Mouse (Mus musculus) stomach, embryonic 16.5 days (tissue): ENCODE results near the gene Hsd3b7. TPM values are rescaled to one million over a fixed set of nuclear protein-coding genes. Genes with fewer than 3 reads are reported as not detected.

Experiments
- ATAC-seq: fragments of 200-750 bp; cut with Nextera tagmentation; 2 replicates; pipeline ENCODE4 v1.8.0; 2017; ENCODE audit warnings: moderate number of reproducible peaks, moderate TSS enrichment; ENCODE audit not compliant: insufficient read depth, low FRiP score
- H3K27ac ChIP-seq: fragments of 300-500 bp; sonication (generic); 2 replicates; pipeline ENCODE4 v1.5.1; 2014; ENCODE audit warnings: low read length
- H3K27me3 ChIP-seq: fragments of 300-500 bp; sonication (generic); 2 replicates; pipeline ENCODE4 v1.6.1; 2014; ENCODE audit warnings: low read length, control low read depth, mixed read lengths; ENCODE audit not compliant: control insufficient read depth, insufficient read depth
- H3K36me3 ChIP-seq: fragments of 300-500 bp; sonication (generic); 2 replicates; pipeline ENCODE4 v1.6.1; 2014; ENCODE audit warnings: low read length; ENCODE audit not compliant: control insufficient read depth, insufficient read depth
- H3K4me1 ChIP-seq: fragments of 300-500 bp; sonication (generic); 2 replicates; pipeline ENCODE4 v1.6.1; 2014; ENCODE audit warnings: low read length, control low read depth, mixed read lengths; ENCODE audit not compliant: control insufficient read depth, insufficient read depth
- H3K4me2 ChIP-seq: fragments of 300-500 bp; sonication (generic); 2 replicates; pipeline ENCODE4 v1.6.1; 2014; ENCODE audit warnings: low read depth, low read length, mixed read lengths
- H3K4me3 ChIP-seq: fragments of 300-500 bp; sonication (generic); replicated peaks from 2 replicates; pipeline ENCODE4 v1.5.1; 2014; ENCODE audit warnings: mild to moderate bottlenecking, low read length
- H3K9ac ChIP-seq: fragments of 300-500 bp; sonication (generic); 2 replicates; pipeline ENCODE4 v1.6.1; 2014; ENCODE audit warnings: low read length
- H3K9me3 ChIP-seq: fragments of 300-500 bp; sonication (generic); replicated peaks from 2 replicates; pipeline ENCODE4 v1.6.1; 2016; ENCODE audit warnings: low read length, control low read depth; ENCODE audit not compliant: control insufficient read depth
- WGBS: fragments of 180-500 bp; shearing (Covaris S2); extraction: QIAGEN DNeasy Blood & Tissue Kit; methylation state at CpG from one replicate; pipeline ENCODE4 v1.1.7; 2014; 5-methylcytosine and 5-hydroxymethylcytosine counted together
- polyA plus RNA-seq: library from polyadenylated mRNA; unstranded; fragments of >200 nt; fragmentation: Nextera tagmentation; extraction: Ambion mirVana; gene quantifications from 2 replicates; pipeline ENCODE4 v1.2.1, GENCODE M21; 2015

The Hsd3b7 gene
- polyA plus RNA-seq, 1 experiment from 2014 or later: 35.2 TPM

GRCm38 (mm10) chr7:127811240-127811639, 10.8 kb downstream of the Hsd3b7 start:
- Histone ChIP-seq H3K9me3 (no peaks in the 10 kb centered on the region), H3K4me1 (peaks cover 3% of the 10 kb centered on the region; the same call in 1 of the 2 replicates), H3K9ac (no peak overlapping the region), H3K27ac (no peak overlapping the region), H3K4me2 (no peak overlapping the region), H3K27me3 (no peaks in the 10 kb centered on the region), H3K4me3 (no peak overlapping the region), H3K36me3 (no peaks in the 10 kb centered on the region)
- WGBS: 79% methylated on average over 4 of the region's 4 CpGs
- ATAC-seq: no peak

- no peak for ATAC-seq
- Histone ChIP-seq H3K4me2 (no peak overlapping the region), H3K4me3 (no peak overlapping the region), H3K9me3 (no peaks in the 10 kb centered on the region), H3K9ac (no peak overlapping the region), H3K27ac (no peak overlapping the region), H3K36me3 (no peaks in the 10 kb centered on the region), H3K4me1 (peaks cover 3% of the 10 kb centered on the region; the same call in 1 of the 2 replicates), H3K27me3 (no peaks in the 10 kb centered on the region)
- 85% methylated on average over 3 of the region's 3 CpGs for WGBS
Observed at GRCm38 (mm10) chr7:127812292-127812691, 11.9 kb downstream of the Hsd3b7 start.

GRCm38 (mm10) chr7:127813821-127814220, 13.4 kb downstream of the Hsd3b7 start:
- H3K9ac ChIP-seq: no peak overlapping the region
- H3K4me1 ChIP-seq: peaks cover 3% of the 10 kb centered on the region; the same call in 1 of the 2 replicates
- H3K4me2 ChIP-seq: no peak overlapping the region
- no peaks in the 10 kb centered on the region for H3K27me3 ChIP-seq
- H3K4me3 ChIP-seq: no peak overlapping the region
- WGBS: 65% methylated on average over 4 of the region's 4 CpGs
- no peaks in the 10 kb centered on the region for H3K9me3 ChIP-seq
- H3K36me3 ChIP-seq: no peaks in the 10 kb centered on the region
- no peak for ATAC-seq
- no peak overlapping the region for H3K27ac ChIP-seq

- 71% methylated on average over 19 of the region's 19 CpGs for WGBS
- Histone ChIP-seq H3K9ac (no peak overlapping the region), H3K4me2 (no peak overlapping the region), H3K27ac (no peak overlapping the region), H3K36me3 (no peaks in the 10 kb centered on the region), H3K4me3 (no peak overlapping the region), H3K27me3 (no peaks in the 10 kb centered on the region), H3K9me3 (no peaks in the 10 kb centered on the region), H3K4me1 (peaks cover 3% of the 10 kb centered on the region; the same call in 1 of the 2 replicates)
- ATAC-seq: no peak
Observed at GRCm38 (mm10) chr7:127814241-127814921, 14.0 kb downstream of the Hsd3b7 start.

GRCm38 (mm10) chr7:127815116-127815665, 14.8 kb downstream of the Hsd3b7 start:
- Histone ChIP-seq H3K9ac (no peak overlapping the region), H3K27ac (no peak overlapping the region)
- no peak for ATAC-seq

GRCm38 (mm10) chr7:127815954-127816821, 15.8 kb downstream of the Hsd3b7 start:
- H3K27me3 ChIP-seq: no peaks in the 10 kb centered on the region
- H3K9me3 ChIP-seq: no peaks in the 10 kb centered on the region
- peaks cover 3% of the 10 kb centered on the region; the same call in 1 of the 2 replicates for H3K4me1 ChIP-seq
- H3K4me2 ChIP-seq: no peak overlapping the region
- H3K9ac ChIP-seq: no peak overlapping the region
- H3K36me3 ChIP-seq: no peaks in the 10 kb centered on the region
- no peak overlapping the region for H3K27ac ChIP-seq
- 50% methylated on average over 15 of the region's 15 CpGs for WGBS
- no peak overlapping the region for H3K4me3 ChIP-seq
- ATAC-seq: peak; percentile 34; the same call in 1 of the 2 replicates

More at GRCm38 (mm10) chr7:127815116-127815665, 14.8 kb downstream of the Hsd3b7 start:
- 82% methylated on average over 15 of the region's 15 CpGs for WGBS
- no peak overlapping the region for H3K4me2 ChIP-seq
- H3K27me3 ChIP-seq: no peaks in the 10 kb centered on the region
- H3K9me3 ChIP-seq: no peaks in the 10 kb centered on the region
- H3K4me1 ChIP-seq: peaks cover 3% of the 10 kb centered on the region; the same call in 1 of the 2 replicates
- H3K4me3 ChIP-seq: no peak overlapping the region
- H3K36me3 ChIP-seq: no peaks in the 10 kb centered on the region

GRCm38 (mm10) chr7:127817053-127817452, 16.6 kb downstream of the Hsd3b7 start:
- H3K4me1 ChIP-seq: peaks cover 3% of the 10 kb centered on the region; the same call in 1 of the 2 replicates
- H3K9ac ChIP-seq: no peak overlapping the region
- 82% methylated on average over 7 of the region's 7 CpGs for WGBS
- no peaks in the 10 kb centered on the region for H3K27me3 ChIP-seq
- ATAC-seq: no peak
- no peak overlapping the region for H3K4me3 ChIP-seq
- no peaks in the 10 kb centered on the region for H3K9me3 ChIP-seq
- no peak overlapping the region for H3K4me2 ChIP-seq
- no peak overlapping the region for H3K27ac ChIP-seq
- no peaks in the 10 kb centered on the region for H3K36me3 ChIP-seq

- H3K27ac ChIP-seq: no peak overlapping the region
- 87% methylated on average over 5 of the region's 5 CpGs for WGBS
- H3K9ac ChIP-seq: no peak overlapping the region
- no peak for ATAC-seq
- H3K4me2 ChIP-seq: no peak overlapping the region
- no peaks in the 10 kb centered on the region for H3K27me3 ChIP-seq
- no peaks in the 10 kb centered on the region for H3K36me3 ChIP-seq
- H3K9me3 ChIP-seq: no peaks in the 10 kb centered on the region
- H3K4me1 ChIP-seq: peaks cover 3% of the 10 kb centered on the region; the same call in 1 of the 2 replicates
- no peak overlapping the region for H3K4me3 ChIP-seq
Observed at GRCm38 (mm10) chr7:127817776-127818175, 17.4 kb downstream of the Hsd3b7 start.
